Mouse (Mus musculus) CH12.LX (cell line): ENCODE measurements at regions not wholly inside any gene's neighbourhood (a gene's known extent, or its start where the extent isn't known, plus 50 kb on each side); places are given as distances from the start of the nearest gene placed in this dataset.

Source experiments
- DNase-seq: peaks from one replicate; pipeline ENCODE4 v3.0.0-alpha.2; 2013; ENCODE audit errors: extremely low read depth
- H3K27ac ChIP-seq: 2 replicates; pipeline ENCODE4 v1.5.1; 2012; ENCODE audit warnings: low read depth, mild to moderate bottlenecking, control low read depth, moderate library complexity; ENCODE audit not compliant: insufficient read depth
- H3K27me3 ChIP-seq: replicated peaks from 2 replicates; pipeline ENCODE3; 2012; ENCODE audit warnings: inconsistent platforms
- H3K36me3 ChIP-seq, 2 experiments: replicated peaks in 1 of 2; 2 replicates each; pipeline versions ENCODE3 to v1.6.1; 2012; ENCODE audit warnings: inconsistent platforms in 1 of 2, low read length in 1 of 2, mild to moderate bottlenecking in 1 of 2, mixed read lengths in 1 of 2, moderate library complexity in 1 of 2; ENCODE audit not compliant: control insufficient read depth in 1 of 2, insufficient read depth in 1 of 2
- H3K4me1 ChIP-seq, 2 experiments: 2 replicates each; pipeline ENCODE4 v1.6.1; 2012; ENCODE audit warnings: inconsistent platforms in 1 of 2, moderate library complexity in 1 of 2; ENCODE audit not compliant: insufficient read depth in 2 of 2, control insufficient read depth in 1 of 2
- H3K4me2 ChIP-seq: 2 replicates; pipeline ENCODE4 v1.6.1; 2012; ENCODE audit warnings: low read depth, mild to moderate bottlenecking, control low read depth; ENCODE audit not compliant: poor library complexity, insufficient read depth, severe bottlenecking
- H3K4me3 ChIP-seq, 3 experiments: fragments of 150-350 bp in 1 of 3; sonication (generic) in 1 of 3; replicated peaks in 1 of 3; 2 replicates each; pipeline versions ENCODE3 to v1.5.1; 2011 to 2012; ENCODE audit warnings: low read depth in 2 of 3, low read length in 2 of 3, mild to moderate bottlenecking in 2 of 3, moderate library complexity in 2 of 3, control low read depth in 1 of 3, improper control_type of control experiment in 1 of 3, inconsistent platforms in 1 of 3, mixed read lengths in 1 of 3; ENCODE audit not compliant: poor library complexity in 1 of 3
- H3K79me2 ChIP-seq: replicated peaks from 2 replicates; pipeline ENCODE4 v1.6.1; 2012; ENCODE audit warnings: mild to moderate bottlenecking, moderate library complexity; ENCODE audit not compliant: control insufficient read depth, poor library complexity, insufficient read depth, severe bottlenecking; ENCODE audit errors: extremely low read depth
- H3K9ac ChIP-seq: 2 replicates; pipeline ENCODE4 v1.6.1; 2012; ENCODE audit warnings: low read depth, mild to moderate bottlenecking, control low read depth, moderate library complexity; ENCODE audit not compliant: insufficient read depth
- H3K9me3 ChIP-seq: replicated peaks from 2 replicates; pipeline ENCODE3; 2012; ENCODE audit warnings: low read length, inconsistent platforms, mixed read lengths
- CHD1 ChIP-seq: IDR thresholded peaks from 2 replicates; pipeline ENCODE4 v1.6.1; 2012; ENCODE audit warnings: low read depth, low read length, improper control_type of control experiment, inconsistent platforms
- CHD2 ChIP-seq: IDR thresholded peaks from 2 replicates; pipeline ENCODE4 v1.6.1; 2011; ENCODE audit warnings: low read length, improper control_type of control experiment
- CTCF ChIP-seq, 2 experiments: IDR thresholded peaks in 1 of 2; conservative IDR thresholded peaks in 1 of 2; 2 replicates each; pipeline ENCODE4 v1.5.1; 2011 to 2012; ENCODE audit warnings: low read depth in 2 of 2, low read length in 2 of 2, improper control_type of control experiment in 1 of 2, inconsistent platforms in 1 of 2, mild to moderate bottlenecking in 1 of 2, moderate library complexity in 1 of 2
- EP300 ChIP-seq: IDR thresholded peaks from 2 replicates; pipeline ENCODE4 v1.6.1; 2011; ENCODE audit warnings: low read length, improper control_type of control experiment
- ETS1 ChIP-seq: conservative IDR thresholded peaks from 2 replicates; pipeline ENCODE4 v1.6.1; 2012; ENCODE audit warnings: low read depth, mild to moderate bottlenecking, inconsistent platforms, low read length, improper control_type of control experiment, moderate library complexity
- GABPA ChIP-seq: IDR thresholded peaks from 2 replicates; pipeline ENCODE4 v1.6.1; 2012; ENCODE audit warnings: low read depth, low read length, improper control_type of control experiment, inconsistent platforms; ENCODE audit not compliant: insufficient replicate concordance
- HCFC1 ChIP-seq: IDR thresholded peaks from 2 replicates; pipeline ENCODE4 v1.6.1; 2012; ENCODE audit warnings: low read depth, mild to moderate bottlenecking, inconsistent platforms, low read length, improper control_type of control experiment
- IRF4 ChIP-seq: IDR thresholded peaks from 2 replicates; pipeline ENCODE4 v1.6.1; 2014; ENCODE audit warnings: low read depth, mild to moderate bottlenecking, inconsistent platforms, low read length, improper control_type of control experiment
- JUND ChIP-seq: conservative IDR thresholded peaks from 2 replicates; pipeline ENCODE4 v1.6.1; 2011; ENCODE audit warnings: low read depth, low read length, improper control_type of control experiment
- MAZ ChIP-seq: IDR thresholded peaks from 2 replicates; pipeline ENCODE4 v1.6.1; 2012; ENCODE audit warnings: low read depth, mild to moderate bottlenecking, inconsistent platforms, low read length, improper control_type of control experiment, moderate library complexity
- MEF2A ChIP-seq: IDR thresholded peaks from 2 replicates; pipeline ENCODE4 v1.6.1; 2014; ENCODE audit warnings: low read depth, mild to moderate bottlenecking, inconsistent platforms, low read length, improper control_type of control experiment, borderline replicate concordance
- MYC ChIP-seq: IDR thresholded peaks from 2 replicates; pipeline ENCODE4 v1.6.1; 2011; ENCODE audit warnings: low read depth, mild to moderate bottlenecking, improper control_type of control experiment, low read length
- NELFE ChIP-seq: IDR thresholded peaks from 2 replicates; pipeline ENCODE4 v1.6.1; 2011; ENCODE audit warnings: low read depth, low read length, improper control_type of control experiment
- NRF1 ChIP-seq: IDR thresholded peaks from 2 replicates; pipeline ENCODE4 v1.6.1; 2014; ENCODE audit warnings: low read depth, mild to moderate bottlenecking, inconsistent platforms, low read length, improper control_type of control experiment, moderate library complexity
- PAX5 ChIP-seq: IDR thresholded peaks from 2 replicates; pipeline ENCODE4 v1.6.1; 2012; ENCODE audit warnings: low read length, inconsistent platforms, mixed read lengths
- POLR2AphosphoS2 ChIP-seq: IDR thresholded peaks from 2 replicates; pipeline ENCODE4 v1.6.1; 2011; ENCODE audit warnings: low read depth, low read length, improper control_type of control experiment
- RCOR1 ChIP-seq: conservative IDR thresholded peaks from 2 replicates; pipeline ENCODE4 v1.6.1; 2012; ENCODE audit warnings: low read depth, mild to moderate bottlenecking, inconsistent platforms, low read length, improper control_type of control experiment
- SMC3 ChIP-seq: IDR thresholded peaks from 2 replicates; pipeline ENCODE4 v1.6.1; 2011; ENCODE audit warnings: low read depth, low read length, improper control_type of control experiment
- TCF12 ChIP-seq: IDR thresholded peaks from 2 replicates; pipeline ENCODE4 v1.6.1; 2014; ENCODE audit warnings: low read depth, mild to moderate bottlenecking, inconsistent platforms, low read length, improper control_type of control experiment
- UBTF ChIP-seq: IDR thresholded peaks from 2 replicates; pipeline ENCODE4 v1.6.1; 2012; ENCODE audit warnings: low read depth, mild to moderate bottlenecking, inconsistent platforms, low read length, improper control_type of control experiment, moderate library complexity
- USF1 ChIP-seq: IDR thresholded peaks from 2 replicates; pipeline ENCODE4 v1.6.1; 2014; ENCODE audit warnings: low read depth, mild to moderate bottlenecking, inconsistent platforms, low read length, improper control_type of control experiment
- USF2 ChIP-seq: conservative IDR thresholded peaks from 2 replicates; pipeline ENCODE4 v1.6.1; 2011; ENCODE audit warnings: low read depth, low read length, improper control_type of control experiment
- ZC3H11A ChIP-seq: IDR thresholded peaks from 2 replicates; pipeline ENCODE4 v1.6.1; 2012; ENCODE audit warnings: low read depth, mild to moderate bottlenecking, inconsistent platforms, low read length, improper control_type of control experiment
- ZKSCAN1 ChIP-seq: IDR thresholded peaks from 2 replicates; pipeline ENCODE4 v1.6.1; 2012; ENCODE audit warnings: low read depth, inconsistent platforms, low read length, improper control_type of control experiment, borderline replicate concordance
- ZMIZ1 ChIP-seq: IDR thresholded peaks from 2 replicates; pipeline ENCODE4 v1.6.1; 2012; ENCODE audit warnings: low read depth, mild to moderate bottlenecking, inconsistent platforms, low read length, improper control_type of control experiment
- ZNF384 ChIP-seq: IDR thresholded peaks from 2 replicates; pipeline ENCODE4 v1.6.1; 2012; ENCODE audit warnings: low read depth, low read length, improper control_type of control experiment, inconsistent platforms
- dilution Hi-C: fragments of 300-500 bp; cut with MboI; formaldehyde crosslinking; loops from 2 replicates; pipeline ENCODE4 v1.14.3; 2020; ENCODE audit warnings: low sequenced_read_pairs; ENCODE audit not compliant: extremely low pct_unique_long_range_greater_than_20kb, extremely low pct_ligation_motif_present
- in situ Hi-C: fragments of 300-500 bp; cut with MboI; formaldehyde crosslinking; loops from 3 replicates; pipeline ENCODE4 v1.14.3; 2019; ENCODE audit warnings: low sequenced_read_pairs, low pct_ligation_motif_present, low pct_unique_long_range_greater_than_20kb, mixed read lengths

GRCm38 (mm10) chr2:148156122-148156521 lies 109.4 kb upstream of the Foxa2 start:
- H3K9me3 ChIP-seq = no peaks in the 10 kb centered on the region
- in situ Hi-C loops = no loop called here
- H3K4me2 ChIP-seq = no peak overlapping the region
- peaks cover 42% of the 10 kb centered on the region for H3K27me3 ChIP-seq
- H3K79me2 ChIP-seq = no peaks in the 10 kb centered on the region
- H3K27ac ChIP-seq = no peak overlapping the region
- H3K36me3 ChIP-seq = no peaks in the 10 kb centered on the region
- no peak for DNase-seq
- no peaks in the 10 kb centered on the region for H3K4me1 ChIP-seq
- dilution Hi-C loops = no loop called here
- no peak overlapping the region for H3K9ac ChIP-seq
- TF ChIP-seq JUND (no peak), ZNF384 (no peak), IRF4 (no peak), ZC3H11A (no peak), ZMIZ1 (no peak), HCFC1 (no peak), NELFE (no peak), UBTF (no peak), USF2 (no peak), SMC3 (no peak), POLR2AphosphoS2 (no peak), CTCF (conservative IDR thresholded peaks at IDR 0.05 in 1 of 2, IDR thresholded peaks at IDR 0.05 in 1 of 2; ENCODE audit: low read depth in 2 of 2, low read length in 2 of 2) (no peak), USF1 (no peak), NRF1 (no peak), EP300 (no peak), GABPA (no peak), MAZ (no peak), RCOR1 (no peak), MEF2A (no peak)
- H3K4me3 ChIP-seq = no peak overlapping the region

- H3K27ac ChIP-seq = no peak overlapping the region
- in situ Hi-C loops = no loop called here
Observed at GRCm38 (mm10) chr2:148159028-148159600, 112.3 kb upstream of the Foxa2 start.

More at GRCm38 (mm10) chr2:148159028-148159600, 112.3 kb upstream of the Foxa2 start:
- Histone ChIP-seq H3K4me3 (no peak overlapping the region), H3K9ac (no peak overlapping the region), H3K27me3 (peaks cover 50% of the 10 kb centered on the region), H3K79me2 (no peaks in the 10 kb centered on the region), H3K36me3 (no peaks in the 10 kb centered on the region), H3K4me1 (no peaks in the 10 kb centered on the region), H3K4me2 (no peak overlapping the region), H3K9me3 (no peaks in the 10 kb centered on the region)
- no peak for DNase-seq
- dilution Hi-C loops = no loop called here
- TF ChIP-seq USF2 (no peak), UBTF (no peak), CHD2 (no peak), CHD1 (no peak), MYC (no peak), HCFC1 (no peak), PAX5 (no peak), ETS1 (no peak), MAZ (no peak), MEF2A (no peak), TCF12 (no peak), ZKSCAN1 (no peak), SMC3 (no peak), NELFE (no peak)
